Mouse (Mus musculus) G1E (cell line): ENCODE data around the gene Nr1h4.

Experiments used
- CTCF ChIP-seq: IDR thresholded peaks from 2 replicates; pipeline ENCODE4 v1.5.1; 2012; ENCODE audit warnings: low read depth, low read length, inconsistent platforms, mixed read lengths
- GATA1 ChIP-seq: IDR thresholded peaks from 2 replicates; pipeline ENCODE4 v1.6.1; 2012; ENCODE audit warnings: borderline replicate concordance, low read length, inconsistent platforms, mixed read lengths
- TAL1 ChIP-seq: conservative IDR thresholded peaks from 2 replicates; pipeline ENCODE4 v1.6.1; 2012; ENCODE audit warnings: low read depth, low read length, inconsistent platforms, mixed read lengths

GRCm38 (mm10) chr10:89453794-89454193 is 79.6 kb downstream of the Nr1h4 start:
- TF ChIP-seq TAL1, result no peak
- no peak for TF ChIP-seq CTCF
- TF ChIP-seq GATA1, result no peak
